Mouse (Mus musculus): ENCODE measurements around the gene Pank4. TPM values are rescaled to one million over a fixed set of nuclear protein-coding genes. Genes with fewer than 3 reads are reported as not detected.
A peak's percentile ranks its signal among the peaks of the same experiment; 100 is the strongest.

The Pank4 gene
- total RNA-seq, 2 experiments from 2014 or later: 29.8 to 35.0 TPM

DNA sequence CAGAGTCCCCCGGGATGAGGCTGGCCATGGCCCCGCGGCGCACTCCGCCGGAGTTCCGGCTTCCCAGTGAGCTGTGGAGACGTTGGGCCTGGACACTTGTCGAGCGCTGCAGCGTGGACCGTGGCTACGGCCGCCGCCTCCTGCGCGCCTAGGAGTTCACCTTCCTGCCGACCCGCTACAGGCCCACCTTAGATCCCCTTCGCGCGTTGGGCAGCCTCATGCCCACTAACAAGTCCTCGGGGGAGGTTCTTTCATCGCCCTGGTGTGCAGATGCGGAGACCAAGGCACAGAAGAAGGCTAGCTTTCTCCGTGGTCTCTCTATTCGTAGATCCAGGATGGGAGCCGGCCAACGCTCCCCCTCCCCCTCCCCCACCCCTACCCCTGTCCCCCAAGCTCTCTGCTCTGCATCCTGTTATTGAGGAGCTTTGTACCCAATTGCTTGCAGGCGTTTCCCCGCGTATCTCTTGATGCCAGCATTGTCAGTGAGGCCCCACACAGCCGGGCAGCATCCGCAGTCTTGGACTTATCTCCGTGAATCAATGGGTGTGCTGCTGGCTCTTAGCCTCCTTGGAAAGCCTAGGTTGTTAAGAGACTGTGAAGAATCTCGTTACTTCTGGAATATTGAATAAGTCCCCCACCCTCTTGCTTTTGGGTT lies 785 bp downstream of the Pank4 start:
- no peak for DNase-seq (ENCODE audit: low spot score in 2 of 2)

DNA sequence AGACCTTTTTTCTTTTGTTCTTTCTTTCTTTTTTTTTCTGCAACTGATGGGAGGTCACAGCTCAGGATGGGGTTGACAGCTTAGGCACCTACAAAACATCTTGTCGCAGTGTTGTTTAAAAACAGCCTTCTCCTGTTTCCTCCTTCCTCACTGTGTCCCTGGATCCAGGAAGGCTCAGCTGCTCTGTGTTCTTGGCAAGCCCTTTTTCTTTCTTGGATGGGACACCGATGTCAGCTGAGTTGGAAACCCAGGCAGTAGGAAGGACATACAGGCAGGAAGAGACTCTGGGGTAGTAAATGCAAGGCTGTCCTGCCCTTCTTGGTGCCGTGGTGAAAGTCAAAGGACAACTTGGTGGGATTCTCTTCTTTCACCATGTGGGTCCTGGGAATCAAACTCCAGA lies 1.9 kb downstream of the Pank4 start:
- DNase-seq (ENCODE audit: low spot score in 2 of 2): no peak

DNA sequence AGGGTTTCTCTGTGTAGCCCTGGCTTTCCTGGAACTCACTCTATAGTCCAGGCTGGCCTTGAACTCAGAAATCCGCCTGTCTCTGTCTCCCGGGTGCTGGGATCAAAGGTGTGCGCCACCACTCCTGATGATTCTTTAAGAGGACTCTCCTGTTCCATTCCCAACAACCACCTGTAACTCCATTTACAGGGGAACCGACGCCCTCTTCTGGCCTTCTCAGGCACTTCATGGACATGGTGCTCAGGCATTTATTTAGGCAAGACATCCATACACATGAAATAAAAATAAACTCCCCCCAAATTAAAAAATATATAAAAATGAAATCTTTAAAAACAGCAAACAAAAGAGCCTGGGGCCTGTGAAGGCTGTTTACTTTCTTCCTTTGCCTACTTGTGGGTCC lies 3.2 kb downstream of the Pank4 start:
- DNase-seq (ENCODE audit: low spot score in 2 of 2): peak; percentile 50 to 71

DNA sequence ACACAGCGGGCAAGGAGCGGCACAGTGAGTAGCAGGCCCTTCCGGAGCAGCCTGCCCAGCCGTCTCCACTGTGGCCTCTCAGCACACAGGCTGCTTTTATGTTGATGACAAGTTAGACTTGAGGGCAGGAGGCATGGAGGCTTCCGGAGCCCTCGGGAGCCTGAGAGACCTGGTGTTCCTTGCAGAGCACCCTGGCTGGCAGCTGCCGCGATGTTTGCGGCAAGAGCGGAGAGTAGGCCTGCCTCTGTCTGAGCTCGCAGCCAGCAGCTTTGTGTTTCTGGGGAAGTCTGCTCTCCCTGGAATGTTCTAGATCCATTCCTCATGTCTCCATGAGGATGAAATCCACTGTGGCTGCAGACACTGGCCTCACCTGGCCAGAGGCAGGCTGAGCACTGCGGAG lies 8.6 kb downstream of the Pank4 start:
- no peak for DNase-seq (ENCODE audit: low spot score in 2 of 2)

DNA sequence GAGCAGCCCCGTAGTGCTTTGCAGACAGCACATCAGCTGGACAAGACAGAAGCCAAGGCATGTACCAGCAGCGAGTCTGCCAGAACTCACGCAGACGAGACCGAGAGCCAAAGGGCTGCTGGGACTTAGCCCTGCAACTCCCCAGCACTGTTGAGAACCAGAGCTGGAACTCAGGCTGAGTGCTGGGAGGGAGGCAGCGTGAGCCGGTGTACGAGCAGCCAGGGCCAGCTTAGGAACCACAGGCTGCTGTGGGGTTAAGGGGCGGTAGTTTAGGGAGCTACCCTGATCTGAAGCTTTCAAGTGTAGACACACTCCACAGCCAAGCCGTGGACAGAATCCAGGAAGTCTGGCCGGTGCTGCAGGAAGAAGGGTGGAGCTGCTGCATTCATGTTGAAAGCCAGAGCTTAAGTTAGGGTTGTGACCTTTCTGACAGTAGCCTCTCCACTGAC lies 10.3 kb downstream of the Pank4 start:
- no peak for DNase-seq (ENCODE audit: low spot score in 2 of 2)

DNA sequence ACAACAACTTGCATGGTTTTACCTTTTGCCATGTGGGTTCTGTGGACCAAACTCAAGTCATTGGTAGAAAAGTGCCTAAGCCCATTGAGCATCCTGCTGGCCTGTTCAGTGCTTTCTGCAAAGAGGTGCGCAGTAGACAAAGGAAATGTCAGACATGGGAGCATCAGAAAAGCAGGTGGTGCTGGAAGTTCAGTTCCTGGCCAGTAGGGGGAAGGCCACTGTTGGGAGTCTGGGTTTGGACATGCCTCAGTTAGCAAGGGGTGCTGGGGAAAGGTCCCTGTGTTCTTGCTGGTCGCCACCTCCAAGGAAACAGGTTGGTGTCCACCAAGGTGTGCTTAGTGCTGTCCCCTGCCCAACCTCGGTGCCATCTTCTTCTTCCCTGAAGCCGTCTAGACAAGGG lies 16.2 kb downstream of the Pank4 start:
- no peak for DNase-seq (ENCODE audit: low spot score in 2 of 2)

DNA sequence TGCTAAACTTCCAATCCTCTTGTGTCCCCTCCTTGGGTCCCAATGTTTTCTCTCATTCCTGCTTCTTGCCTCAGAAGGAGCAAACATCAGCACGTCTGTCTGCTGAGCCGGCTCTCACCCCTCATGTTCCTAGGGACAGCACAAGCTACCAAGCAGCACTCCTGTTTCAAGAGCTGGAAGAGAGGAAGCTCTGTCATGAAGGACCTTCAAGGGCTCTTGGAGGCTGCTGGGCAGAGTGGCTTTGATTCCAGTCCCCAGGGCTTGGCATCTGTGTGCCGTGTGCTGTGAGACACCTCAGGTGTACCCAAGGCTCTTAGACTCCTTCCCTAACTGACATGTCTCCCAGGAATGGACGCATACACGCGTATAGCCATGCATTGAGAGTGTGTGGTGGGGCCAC lies 17.2 kb downstream of the Pank4 start:
- no peak for DNase-seq (ENCODE audit: low spot score in 2 of 2)

DNA sequence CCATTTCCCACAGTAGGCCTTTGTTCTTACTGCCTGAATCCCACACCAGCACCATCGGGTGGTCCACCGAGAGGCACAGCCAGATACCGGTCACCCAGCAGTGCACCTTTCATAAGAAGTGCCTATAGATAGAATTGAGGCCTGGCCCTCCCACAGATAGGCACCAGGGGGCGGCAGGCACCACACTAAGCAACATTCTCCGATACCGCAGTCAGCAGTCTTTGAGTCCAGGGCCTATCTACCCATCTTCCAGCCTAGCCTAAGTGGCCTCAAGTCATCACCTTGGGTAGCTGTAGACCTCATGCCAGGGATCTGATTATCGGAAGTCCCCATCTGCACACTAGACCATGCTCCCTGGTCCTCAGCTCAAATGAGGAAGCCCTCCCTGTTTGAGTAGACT lies 17.6 kb downstream of the Pank4 start:
- DNase-seq (ENCODE audit: low spot score in 2 of 2): peak; percentile 75 to 78

DNA sequence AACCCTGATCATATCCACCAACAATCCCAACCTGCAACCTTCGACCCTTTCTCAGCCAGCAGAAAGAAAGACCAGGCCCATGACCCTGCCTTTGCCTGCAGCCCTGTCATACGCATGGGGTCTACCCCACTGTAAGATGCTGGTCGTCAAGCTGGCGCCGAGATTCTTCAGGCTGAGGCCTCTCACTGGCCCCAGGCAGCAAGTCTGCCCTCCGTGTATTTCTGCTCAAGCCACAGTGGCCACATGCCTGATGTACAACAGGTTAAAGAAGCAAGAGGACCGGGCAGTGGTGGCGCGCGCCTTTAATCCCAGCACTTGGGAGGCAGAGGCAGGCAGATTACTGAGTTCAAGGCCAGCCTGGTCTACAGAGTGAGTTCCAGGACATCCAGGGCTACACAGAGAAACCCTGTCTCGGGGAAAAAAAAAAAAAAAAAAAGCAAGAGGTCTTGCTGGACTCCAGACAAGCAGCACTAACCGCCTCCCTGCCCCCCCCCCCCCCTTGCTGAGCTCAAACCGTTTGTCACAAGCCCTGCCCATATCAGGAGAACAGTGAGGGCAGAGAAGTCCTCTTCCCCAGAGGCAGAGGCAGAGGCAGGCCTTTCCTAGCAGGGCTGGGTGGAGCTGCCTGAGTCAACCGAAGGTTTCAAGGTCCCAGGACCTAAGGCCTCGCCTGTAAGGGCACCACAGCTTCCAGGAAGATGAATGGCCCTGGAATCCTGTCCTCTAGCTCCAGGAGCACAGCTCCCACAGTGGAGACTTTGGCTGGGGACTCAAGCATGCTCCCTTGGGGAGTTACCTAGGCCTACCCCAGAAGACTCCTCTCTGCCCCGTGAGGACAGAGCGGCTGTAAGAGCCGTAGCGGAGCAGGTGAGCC lies 18.6 kb downstream of the Pank4 start:
- DNase-seq (ENCODE audit: low spot score in 2 of 2): no peak

DNA sequence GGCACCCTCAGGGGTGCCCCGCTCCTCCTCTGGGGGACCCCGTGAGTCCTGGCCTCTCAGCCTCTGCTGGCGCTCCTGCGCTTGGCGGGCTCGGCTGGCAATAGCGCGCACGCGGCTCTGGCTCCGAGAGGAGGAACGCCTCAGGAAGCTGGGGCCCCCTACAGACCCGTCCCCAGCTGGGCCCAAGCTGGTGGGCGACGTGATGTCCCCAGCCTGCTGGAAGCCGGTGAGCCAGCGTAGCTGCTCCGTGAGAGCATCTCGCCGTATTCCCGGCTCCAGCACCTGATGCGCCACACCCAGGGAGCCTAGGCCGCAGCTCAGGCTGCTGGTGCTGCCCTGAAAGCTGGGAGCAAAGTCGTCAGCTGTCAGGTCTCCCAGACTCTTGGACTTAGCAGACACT lies 19.8 kb downstream of the Pank4 start:
- DNase-seq (ENCODE audit: low spot score in 2 of 2): no peak

DNA sequence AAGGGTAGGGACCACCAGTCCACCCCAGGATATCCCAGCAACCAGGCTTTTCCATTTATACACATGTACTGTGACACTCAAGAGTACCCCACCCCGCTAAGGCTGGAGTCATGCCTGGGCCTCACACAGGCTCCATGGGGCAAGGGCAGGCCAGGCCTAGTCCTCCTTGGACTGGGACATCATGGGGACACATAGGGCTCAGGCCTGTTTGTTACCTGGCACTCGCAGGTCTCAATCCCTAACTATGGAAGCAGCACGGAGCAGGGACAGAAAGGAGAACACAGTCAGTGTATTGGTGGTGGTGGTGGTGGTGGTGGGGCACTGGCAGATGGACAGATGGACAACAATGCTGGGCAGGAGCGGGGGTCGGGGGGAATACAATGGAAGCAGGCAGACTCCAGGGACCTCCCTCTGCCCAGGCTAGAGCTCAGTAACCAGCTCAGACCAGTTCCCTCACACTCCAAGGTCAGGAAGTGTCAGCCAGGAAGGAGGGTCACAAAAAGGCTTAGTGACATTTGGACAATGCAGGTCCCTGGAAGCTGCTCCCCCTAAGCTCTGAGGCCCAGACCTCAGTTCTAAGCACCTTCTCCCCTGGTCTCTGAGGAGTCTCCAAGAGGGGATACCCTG lies 21.3 kb downstream of the Pank4 start:
- DNase-seq (ENCODE audit: low spot score in 2 of 2): no peak

DNA sequence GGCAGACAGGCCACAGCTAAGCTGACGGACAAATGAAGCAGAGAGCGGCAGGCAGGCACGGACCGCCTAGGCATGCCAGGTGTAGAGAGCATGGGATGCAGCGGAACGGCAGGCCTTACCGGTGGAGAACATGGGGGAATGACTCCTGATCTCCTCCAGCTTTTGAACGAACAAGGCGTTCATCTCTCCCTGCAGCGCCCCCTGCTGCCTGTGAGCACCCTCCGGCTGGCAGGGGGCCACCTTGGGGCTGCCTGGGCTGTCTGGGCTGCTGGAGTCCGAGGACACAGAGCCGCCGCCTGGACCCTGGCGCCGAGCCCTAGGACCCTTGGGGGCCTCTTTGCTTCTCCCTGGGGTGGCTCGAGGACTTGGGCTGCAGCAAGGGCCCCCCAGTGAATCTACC lies 22.2 kb downstream of the Pank4 start:
- peak; percentile 75 to 79 for DNase-seq (ENCODE audit: low spot score in 2 of 2)

DNA sequence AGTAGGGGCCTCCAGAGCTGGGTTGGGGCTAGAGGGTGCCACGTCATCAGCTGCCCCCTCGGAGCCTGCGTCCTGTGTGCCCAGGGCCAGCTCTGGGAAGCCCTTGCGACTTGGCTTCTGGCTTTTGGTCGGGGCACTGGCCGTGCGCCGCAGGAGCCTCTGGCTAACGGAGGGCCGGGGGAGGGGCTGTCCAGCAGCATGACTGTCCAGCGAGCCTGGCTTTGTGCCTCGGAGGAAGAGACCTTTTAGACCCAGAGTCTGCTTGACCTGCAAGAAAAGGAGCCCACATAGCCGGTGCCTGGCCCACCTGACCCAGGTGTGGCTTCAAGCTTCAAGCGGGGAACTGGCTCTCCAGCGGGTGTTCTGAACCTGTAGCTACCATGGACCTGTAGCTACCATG lies 22.8 kb downstream of the Pank4 start:
- DNase-seq (ENCODE audit: low spot score in 2 of 2): no peak

DNA sequence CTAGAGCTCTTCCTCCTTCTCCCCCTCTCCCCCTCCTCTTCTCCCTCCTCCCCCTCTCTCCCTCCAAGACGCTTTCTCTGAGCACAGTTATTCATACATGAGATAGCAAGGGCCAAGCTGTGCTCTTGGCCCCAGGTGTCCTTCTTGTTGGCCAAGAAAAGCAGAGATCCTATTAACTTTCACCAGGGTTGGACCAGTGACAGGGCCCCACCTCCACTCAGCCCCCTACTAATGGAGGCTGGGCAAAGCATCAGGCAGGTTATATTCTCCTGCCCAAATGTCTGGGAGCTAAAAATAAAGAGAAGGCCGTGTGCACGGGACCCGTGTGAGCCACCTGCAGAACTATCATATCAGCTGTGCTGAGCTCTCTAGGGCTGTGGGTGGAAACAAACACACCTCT lies 31.0 kb downstream of the Pank4 start:
- DNase-seq (ENCODE audit: low spot score in 2 of 2): no peak

DNA sequence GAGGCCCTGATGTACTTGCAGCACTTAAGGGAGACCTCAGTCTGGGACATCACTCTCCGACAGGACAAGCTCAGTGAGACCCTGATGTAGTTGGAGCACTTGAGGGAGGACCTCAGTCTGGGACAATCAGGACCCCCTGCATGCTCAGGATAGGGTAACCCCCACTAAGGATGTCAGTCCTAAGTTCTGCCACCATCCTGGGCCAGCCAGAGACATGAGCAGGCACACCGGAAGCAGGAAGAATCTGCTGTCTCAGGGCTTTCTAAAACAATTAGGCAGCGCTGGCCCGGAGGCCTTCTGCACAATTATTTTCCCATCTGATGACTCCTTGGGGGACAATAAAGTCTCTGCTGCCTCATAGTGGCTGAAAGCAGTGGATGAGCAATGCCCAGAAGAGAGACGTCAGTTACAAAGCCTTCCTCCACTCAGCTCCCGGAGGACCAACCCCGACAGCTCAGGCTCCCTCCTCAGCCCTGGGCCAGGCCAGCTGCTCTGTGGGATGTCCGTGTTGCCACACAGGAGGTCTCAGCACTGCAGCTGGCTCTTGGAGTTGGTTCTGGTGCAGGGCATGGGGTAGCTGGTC lies 32.7 kb downstream of the Pank4 start:
- no peak for DNase-seq (ENCODE audit: low spot score in 2 of 2)

DNA sequence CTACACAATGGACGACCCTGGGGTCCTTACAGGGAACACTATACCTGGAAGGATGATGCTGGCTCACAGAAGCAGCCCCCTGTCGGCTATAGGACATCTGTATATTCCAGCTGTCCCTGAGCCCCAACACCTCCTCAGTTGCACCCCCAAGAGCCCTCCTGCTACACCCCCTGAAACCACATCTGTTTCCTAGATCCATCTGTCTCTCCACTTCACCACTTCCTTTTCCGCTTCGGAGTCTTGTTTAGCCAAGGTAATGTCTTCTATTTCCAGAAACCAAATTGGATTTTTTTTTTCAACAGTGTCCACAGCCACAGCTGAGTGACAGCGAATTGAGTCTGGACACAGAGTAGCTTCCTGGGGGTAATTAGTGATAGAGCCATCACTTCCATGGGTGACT lies 35.5 kb downstream of the Pank4 start:
- no peak for DNase-seq (ENCODE audit: low spot score in 2 of 2)

DNA sequence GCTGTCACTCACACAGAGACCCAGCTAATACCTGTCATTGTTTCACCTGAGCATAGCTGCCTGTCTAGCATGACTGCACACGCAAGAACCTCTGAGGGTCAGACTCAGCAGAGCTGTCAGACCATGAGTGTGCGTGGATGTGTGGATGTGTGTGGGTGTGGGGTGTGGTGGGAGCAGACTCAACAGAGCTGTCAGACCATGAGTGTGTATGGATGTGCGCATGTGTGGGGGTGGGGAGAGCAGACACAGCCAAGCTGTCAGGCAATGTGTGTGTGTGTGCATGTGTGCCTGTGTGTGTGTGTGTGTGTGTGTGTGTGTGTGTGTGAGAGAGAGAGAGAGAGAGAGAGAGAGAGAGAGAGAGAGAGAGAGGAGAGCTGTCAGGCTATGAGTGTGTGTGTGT lies 41.4 kb downstream of the Pank4 start:
- DNase-seq (ENCODE audit: low spot score in 2 of 2): no peak

DNA sequence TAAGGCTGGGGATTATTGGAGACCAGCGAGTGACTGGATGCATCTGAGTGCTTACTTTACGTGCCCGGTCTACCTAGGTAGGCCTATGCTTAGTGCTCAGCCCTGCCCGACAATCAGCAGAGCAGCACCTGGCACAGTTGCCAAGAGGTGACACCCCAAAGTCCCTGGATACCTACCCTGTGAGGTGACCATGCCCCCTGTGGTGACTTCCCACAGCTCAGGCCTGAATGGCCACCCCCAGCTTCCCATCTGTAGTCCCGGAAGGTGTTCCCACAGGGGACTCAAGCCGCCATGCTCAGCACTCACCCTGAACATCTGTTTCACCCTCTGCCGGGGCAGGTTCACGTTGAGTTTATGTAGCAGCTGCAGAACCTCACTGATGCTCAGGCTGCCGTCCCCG lies 42.4 kb downstream of the Pank4 start:
- no peak for DNase-seq (ENCODE audit: low spot score in 2 of 2)

DNA sequence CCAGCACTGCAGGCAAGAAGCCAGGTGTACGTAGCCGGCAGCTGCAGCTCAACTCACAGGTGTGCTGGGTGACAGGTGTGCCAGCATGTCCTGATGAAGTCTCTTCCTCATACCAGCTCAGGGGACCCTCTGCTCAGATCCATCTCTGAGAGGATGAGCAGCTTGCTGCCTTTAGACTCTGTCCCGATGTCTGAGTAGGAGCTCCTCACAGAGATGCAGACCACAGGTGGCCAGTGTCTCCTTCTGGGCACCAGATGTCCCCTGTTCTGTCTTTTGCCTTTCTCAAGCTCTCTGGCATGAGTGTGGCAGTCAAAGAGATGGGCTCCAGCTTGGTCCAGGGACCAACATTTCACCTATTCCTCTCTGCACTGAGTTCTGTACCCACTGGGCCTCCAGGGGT lies 43.7 kb downstream of the Pank4 start:
- no peak for DNase-seq (ENCODE audit: low spot score in 2 of 2)

DNA sequence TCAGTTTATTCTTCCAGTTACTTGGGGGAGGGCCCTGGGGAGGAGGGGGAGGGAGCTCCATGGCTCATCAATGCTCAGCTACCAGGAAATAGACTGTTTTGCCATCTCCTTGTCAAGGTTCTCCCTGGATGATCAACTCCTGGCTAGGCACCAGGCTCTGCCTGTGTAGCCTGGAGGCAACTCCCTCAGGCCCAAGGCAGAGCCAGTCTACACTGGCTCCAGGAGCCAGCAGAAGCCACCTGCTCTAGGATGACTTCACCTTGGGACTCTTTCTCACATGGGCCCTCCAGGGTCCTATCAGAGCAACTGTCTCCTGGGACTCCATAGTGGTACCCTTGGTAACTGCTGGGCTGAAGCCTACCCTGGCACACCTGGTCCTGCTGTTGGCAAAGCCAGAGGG lies 44.2 kb downstream of the Pank4 start:
- no peak for DNase-seq (ENCODE audit: low spot score in 2 of 2)

DNA sequence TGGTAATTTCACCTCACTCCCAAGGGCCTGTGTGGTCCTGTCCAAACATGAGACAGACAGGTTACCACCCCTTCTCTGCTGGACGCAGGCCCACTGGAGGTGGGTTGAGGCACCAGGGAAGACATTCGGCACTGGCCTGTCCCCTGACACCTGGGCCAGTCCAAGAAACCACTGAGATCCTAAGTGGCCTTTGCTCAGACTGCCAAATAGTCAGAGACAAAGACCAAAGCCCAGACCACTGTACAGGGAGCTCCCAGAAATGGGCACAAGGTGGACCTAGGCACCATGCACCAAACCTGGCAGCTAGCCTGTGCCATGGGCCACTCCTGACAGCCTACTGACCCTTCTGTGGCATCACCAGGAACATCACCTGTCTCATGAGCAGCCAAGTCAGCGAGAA lies 45.3 kb downstream of the Pank4 start:
- DNase-seq (ENCODE audit: low spot score in 2 of 2): no peak

DNA sequence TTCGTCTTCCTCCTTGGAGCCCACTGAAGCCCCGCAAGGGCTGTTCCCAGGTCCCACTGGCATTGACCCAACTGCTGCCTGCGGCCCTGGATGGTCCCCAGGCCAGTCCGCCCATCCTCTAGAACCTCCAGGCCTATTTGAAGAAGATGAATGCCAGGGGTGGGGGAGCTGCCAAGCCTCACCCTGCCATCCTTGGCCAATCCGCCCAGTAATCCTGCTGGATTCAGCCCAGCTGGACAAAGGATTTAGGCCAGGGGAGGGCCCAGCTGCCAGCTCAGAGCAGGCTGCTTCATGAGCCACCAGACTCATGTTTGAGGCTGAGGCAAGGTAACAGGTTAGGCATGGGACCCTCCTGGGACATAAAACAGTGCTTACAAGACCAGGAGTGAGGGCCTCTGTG lies 46.9 kb downstream of the Pank4 start:
- peak; percentile 73 to 88 for DNase-seq (ENCODE audit: low spot score in 2 of 2)
